Mouse (Mus musculus): ENCODE results near the gene Wee2.

Wee2 gene

GRCm38 (mm10) chr6:40435151-40436046, 3.5 kb upstream of the Wee2 start:
- peak; percentile 7 to 14 for DNase-seq (ENCODE audit: low spot score in 2 of 2)

- DNase-seq (ENCODE audit: low spot score in 2 of 2), result peak; percentile 75 to 77
These were observed 2.8 kb upstream of the Wee2 start, which contains the start of gene E330009J07Rik for GRCm38 (mm10) chr6:40436047-40436483. TSS of gene E330009J07Rik (minus strand) at chr6:40436135.

GRCm38 (mm10) chr6:40439731-40440130, 843 bp downstream of the Wee2 start:
- no peak for DNase-seq (ENCODE audit: low spot score in 2 of 2)

- no peak for DNase-seq (ENCODE audit: low spot score in 2 of 2)
These were observed 2.4 kb downstream of the Wee2 start for GRCm38 (mm10) chr6:40441276-40441675.

GRCm38 (mm10) chr6:40441755-40442154, 2.9 kb downstream of the Wee2 start:
- no peak for DNase-seq (ENCODE audit: low spot score in 2 of 2)

GRCm38 (mm10) chr6:40443281-40443928, 4.5 kb downstream of the Wee2 start:
- no peak for DNase-seq (ENCODE audit: low spot score in 2 of 2)

- DNase-seq (ENCODE audit: low spot score in 2 of 2), result no peak
These were observed 9.7 kb downstream of the Wee2 start for GRCm38 (mm10) chr6:40448626-40449025.

- DNase-seq (ENCODE audit: low spot score in 2 of 2), result no peak
These were observed 15.7 kb downstream of the Wee2 start for GRCm38 (mm10) chr6:40454436-40455041.

- no peak for DNase-seq (ENCODE audit: low spot score in 2 of 2)
These were observed 26.8 kb downstream of the Wee2 start for GRCm38 (mm10) chr6:40465710-40466109.

- peak; percentile 86 to 92 for DNase-seq (ENCODE audit: low spot score in 2 of 2)
These were observed 32.2 kb downstream of the Wee2 start, which contains the start of gene Ssbp1 for GRCm38 (mm10) chr6:40470916-40471719. TSS of gene Ssbp1 (plus strand) at chr6:40471352.

GRCm38 (mm10) chr6:40471720-40472010, 32.8 kb downstream of the Wee2 start:
- no peak for DNase-seq (ENCODE audit: low spot score in 2 of 2)

GRCm38 (mm10) chr6:40476132-40476531, 37.2 kb downstream of the Wee2 start:
- no peak for DNase-seq (ENCODE audit: low spot score in 2 of 2)

- DNase-seq (ENCODE audit: low spot score in 2 of 2), result no peak
These were observed 40.8 kb downstream of the Wee2 start for GRCm38 (mm10) chr6:40479705-40480104.

GRCm38 (mm10) chr6:40482318-40482717, 43.4 kb downstream of the Wee2 start:
- no peak for DNase-seq (ENCODE audit: low spot score in 2 of 2)

- DNase-seq (ENCODE audit: low spot score in 2 of 2), result no peak
These were observed 52.0 kb downstream of the Wee2 start, which contains the start of gene Tas2r137 for GRCm38 (mm10) chr6:40490933-40491332. TSS of gene Tas2r137 (plus strand) at chr6:40491233.

GRCm38 (mm10) chr6:40493229-40493628, 54.3 kb downstream of the Wee2 start, which contains the start of gene Tas2r108:
TSS of gene Tas2r108 (plus strand) at chr6:40493529.
- no peak for DNase-seq (ENCODE audit: low spot score in 2 of 2)
